Mouse (Mus musculus) spleen, embryonic (tissue): Measurements from ENCODE around the gene Carnmt1.

ENCODE experiments used
- CTCF ChIA-PET: fragments of 350-600 bp; sonication (Branson Sonifier 250); formaldehyde crosslinking; loops from one replicate; lab custom pipeline; 2022; lab: Charles Lee

Gene Carnmt1

DNA sequence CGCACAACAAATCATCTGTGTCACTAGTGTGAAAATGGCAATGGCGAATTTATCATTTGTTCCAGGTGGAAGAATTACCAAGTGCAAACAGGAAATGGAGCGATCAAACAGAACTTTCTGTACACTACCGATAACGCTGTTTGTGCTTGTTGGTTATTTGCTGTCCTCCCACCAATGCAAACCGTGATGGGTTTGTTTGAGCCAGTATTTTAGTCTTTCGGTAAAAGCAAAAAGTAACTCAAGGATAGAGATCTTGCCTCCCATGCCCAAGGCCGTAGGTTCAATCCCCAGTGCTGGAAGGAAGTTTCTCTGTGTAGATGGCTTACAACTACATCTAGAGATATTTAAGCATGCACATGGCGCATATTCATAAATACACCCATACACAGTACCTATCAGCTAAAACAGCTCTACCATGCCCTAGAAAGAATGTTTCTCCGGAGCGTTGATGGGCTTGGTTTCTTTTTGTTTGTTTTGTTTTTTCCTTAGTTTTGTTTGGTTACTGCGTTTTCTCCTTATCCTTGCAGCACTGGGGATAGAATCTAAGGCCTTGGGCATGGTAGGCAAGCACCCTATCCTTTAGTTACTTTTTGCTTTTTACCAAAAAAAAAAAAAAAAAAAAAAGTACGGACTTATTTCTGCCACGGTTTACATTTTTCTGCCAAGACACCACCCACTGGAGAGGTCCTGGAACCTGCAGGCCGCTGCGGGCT, 41.7 kb downstream of the Carnmt1 start:
- CTCF ChIA-PET = no interaction called here

DNA sequence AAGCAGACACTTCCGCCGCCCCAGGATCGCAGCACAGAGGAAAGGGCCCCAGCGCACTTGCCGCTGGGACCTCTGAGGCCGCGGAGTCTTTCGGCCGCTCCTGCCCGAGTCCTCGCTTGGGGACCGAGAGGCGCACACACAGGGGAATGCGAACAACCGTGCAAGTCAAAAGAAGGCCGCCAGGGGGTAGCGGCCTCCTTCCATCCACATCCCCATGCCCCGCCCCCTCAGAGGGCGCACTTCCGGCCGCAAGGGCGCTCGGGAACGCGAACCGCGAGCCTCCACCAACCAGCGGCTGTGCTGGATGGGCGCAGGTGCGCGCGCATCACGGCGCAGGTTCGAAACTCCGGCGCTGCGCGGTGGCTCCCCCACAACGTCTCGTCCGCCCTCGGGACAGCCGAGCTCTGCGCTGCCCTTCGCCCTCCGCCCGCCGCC, 42.3 kb downstream of the Carnmt1 start, which contains the start of gene D030056L22Rik:
Gene D030056L22Rik (plus strand): TSS at position 328 of the 435 bp plus-strand sequence.
- CTCF ChIA-PET = no interaction called here

DNA sequence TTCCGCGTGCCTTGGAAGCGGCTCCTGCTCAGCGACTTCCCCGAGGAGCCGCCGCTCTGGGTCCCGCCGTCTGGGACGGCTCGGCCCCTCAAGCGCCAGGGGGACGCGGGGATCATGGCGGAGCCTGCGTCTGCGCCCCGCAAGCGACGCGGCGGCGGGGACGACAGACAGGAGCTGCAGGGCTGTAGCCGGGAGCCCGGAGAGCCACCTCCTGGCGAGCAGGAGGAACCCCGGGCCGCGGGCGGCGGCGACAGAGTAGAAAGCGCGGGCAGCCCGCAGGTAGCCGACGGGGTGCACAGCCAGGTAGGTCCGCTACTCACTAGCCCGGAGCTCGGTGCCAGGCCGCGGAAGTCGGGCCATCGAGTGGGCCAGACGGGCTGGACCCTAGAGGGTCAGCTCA, 42.8 kb downstream of the Carnmt1 start:
- CTCF ChIA-PET = interaction anchor here (0.5 kb wide), 1 partner anchor 10 kb away, joined by 3 read pairs; no protein-coding TSS in a partner anchor

- CTCF ChIA-PET = interaction anchor here (0.6 kb wide), 1 partner anchor 1914 kb away, joined by 3 read pairs; no protein-coding TSS in a partner anchor
Measured at GRCm38 (mm10) chr19:18716374-18716773, 45.8 kb downstream of the Carnmt1 start.

GRCm38 (mm10) chr19:18720337-18720736, 49.8 kb downstream of the Carnmt1 start:
- CTCF ChIA-PET = no interaction called here

DNA sequence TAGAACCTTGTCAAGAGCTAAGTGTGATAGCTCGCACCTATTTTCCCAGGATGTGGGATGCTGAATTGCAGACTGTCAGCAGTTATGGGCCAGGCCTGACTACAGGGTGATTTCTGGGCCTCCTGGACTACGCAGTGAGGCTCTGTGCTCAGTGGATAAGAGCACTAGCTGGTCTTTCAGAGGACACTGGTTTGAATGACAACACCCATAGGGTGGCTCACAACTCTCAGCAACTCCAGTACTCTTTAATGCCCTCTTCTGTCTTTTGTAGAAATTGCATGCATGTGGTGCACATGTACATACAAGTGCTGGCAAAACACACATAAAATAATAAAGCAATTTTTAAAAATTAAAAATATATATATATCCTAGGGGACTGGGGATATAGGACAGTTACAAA, 54.6 kb downstream of the Carnmt1 start:
- CTCF ChIA-PET = no interaction called here

- CTCF ChIA-PET = no interaction called here
Measured at GRCm38 (mm10) chr19:18730255-18730654, 59.7 kb downstream of the Carnmt1 start.

- CTCF ChIA-PET = no interaction called here
Measured at GRCm38 (mm10) chr19:18731077-18731476, 60.5 kb downstream of the Carnmt1 start.

DNA sequence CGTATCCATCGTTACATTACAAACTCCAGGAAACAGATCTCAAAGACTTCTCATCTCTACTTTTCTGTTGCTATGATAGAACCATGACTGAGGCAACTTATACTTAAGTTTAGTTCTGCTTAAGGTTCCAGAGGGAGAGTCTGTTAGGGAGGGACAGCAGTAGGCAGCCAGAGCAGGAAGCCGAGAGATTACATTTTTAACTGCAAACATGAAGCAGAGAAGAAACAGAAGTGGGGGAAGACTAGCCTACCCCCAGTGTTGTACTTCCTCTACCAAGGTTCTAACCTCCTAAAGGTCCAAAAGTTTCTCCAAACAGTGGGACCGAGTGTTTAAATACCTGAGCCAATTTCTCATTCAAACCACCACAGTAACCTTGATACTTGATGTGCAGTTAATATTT, 65.3 kb downstream of the Carnmt1 start:
- CTCF ChIA-PET = no interaction called here

DNA sequence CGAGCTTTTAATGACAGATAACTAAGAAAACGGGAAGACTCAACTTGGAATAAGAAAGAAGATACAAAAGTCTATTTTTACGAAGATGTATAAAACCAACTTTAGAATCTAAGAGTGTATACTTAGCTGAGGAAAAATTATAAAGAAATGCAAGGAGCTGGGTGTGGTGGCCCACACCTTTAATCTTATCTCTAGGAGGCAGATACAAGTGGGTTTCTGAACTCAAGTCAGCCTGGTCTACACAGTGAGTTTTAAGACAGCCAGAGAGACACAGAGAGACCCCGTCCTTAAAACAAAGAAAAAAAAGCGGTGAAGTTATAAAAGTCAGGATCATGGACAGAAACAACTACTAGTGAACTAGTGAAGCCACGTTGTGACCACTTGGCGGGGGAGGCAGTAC, 68.6 kb downstream of the Carnmt1 start:
- CTCF ChIA-PET = no interaction called here

DNA sequence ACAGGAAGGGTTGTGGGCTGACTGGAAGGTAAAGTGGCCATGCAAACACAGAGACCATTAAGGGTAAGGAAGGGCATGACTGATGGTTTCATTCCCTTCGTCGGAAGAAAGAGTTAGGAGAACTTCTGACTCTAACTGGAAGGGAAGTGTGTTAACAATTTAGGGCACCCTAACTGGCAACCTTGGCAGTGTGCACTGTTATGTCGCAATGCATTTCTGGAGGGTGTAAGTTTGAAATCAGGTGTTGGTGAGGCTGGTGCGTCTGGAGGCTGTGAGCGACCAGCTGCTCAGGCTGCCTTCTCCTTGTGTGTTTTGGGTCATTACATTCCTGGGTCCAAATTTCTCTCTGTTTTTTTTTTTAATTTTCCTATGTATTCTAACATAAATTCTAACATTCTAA, 73.4 kb downstream of the Carnmt1 start:
- CTCF ChIA-PET = no interaction called here

GRCm38 (mm10) chr19:18746576-18747340, 76.2 kb downstream of the Carnmt1 start:
- CTCF ChIA-PET = no interaction called here

GRCm38 (mm10) chr19:18747379-18747778, 76.8 kb downstream of the Carnmt1 start:
- CTCF ChIA-PET = no interaction called here

- CTCF ChIA-PET = no interaction called here
Measured at GRCm38 (mm10) chr19:18749598-18750339, 79.2 kb downstream of the Carnmt1 start, which contains the start of gene Trpm6. Gene Trpm6, plus strand, starts transcription at chr19:18749983.
